Mouse (Mus musculus) cerebellum, adult 11 months (tissue): ENCODE results near the gene Idnk.

ENCODE experiments used
- DNase-seq: peaks from one replicate; pipeline ENCODE4 v3.0.0; 2022

Gene Idnk

DNA sequence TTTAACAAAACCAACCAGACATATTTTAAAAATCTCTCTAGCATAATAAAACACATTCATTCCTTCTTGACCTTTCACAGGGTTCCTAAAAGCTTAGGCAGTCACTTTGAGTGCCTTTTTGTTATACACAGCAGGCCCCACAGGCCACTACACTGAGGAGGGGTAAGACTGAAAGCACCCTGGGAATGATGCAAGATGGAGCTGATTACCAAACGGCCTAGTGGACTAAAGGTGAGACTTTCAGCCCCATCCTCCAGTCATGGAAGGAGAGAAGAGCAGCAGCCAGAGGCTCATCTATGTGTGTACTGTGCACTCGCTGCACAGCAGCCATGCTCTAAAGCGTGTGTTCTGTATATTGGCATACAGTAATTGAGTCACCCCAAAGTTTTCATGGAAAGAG, 37.5 kb downstream of the Idnk start:
- DNase-seq, result no peak

DNA sequence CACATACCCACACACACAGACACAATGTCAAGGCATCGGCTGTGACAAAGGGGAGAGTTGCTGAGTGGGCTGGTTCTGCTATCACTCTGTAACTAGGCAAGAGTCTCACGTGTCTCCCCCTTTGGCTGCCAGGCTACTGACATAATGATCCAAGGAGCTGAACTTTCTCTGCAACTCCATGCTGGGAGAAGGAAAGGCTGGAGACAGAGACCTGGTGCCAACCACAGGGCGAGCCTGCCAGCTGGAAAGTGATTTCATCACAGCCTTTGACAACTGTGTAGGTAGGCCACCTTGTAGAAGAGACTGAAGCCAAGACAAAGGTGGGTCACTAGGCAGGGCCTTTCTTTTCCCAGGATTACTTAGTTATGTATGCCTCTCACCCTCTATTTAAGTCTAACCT, 39.8 kb downstream of the Idnk start:
- no peak for DNase-seq

DNA sequence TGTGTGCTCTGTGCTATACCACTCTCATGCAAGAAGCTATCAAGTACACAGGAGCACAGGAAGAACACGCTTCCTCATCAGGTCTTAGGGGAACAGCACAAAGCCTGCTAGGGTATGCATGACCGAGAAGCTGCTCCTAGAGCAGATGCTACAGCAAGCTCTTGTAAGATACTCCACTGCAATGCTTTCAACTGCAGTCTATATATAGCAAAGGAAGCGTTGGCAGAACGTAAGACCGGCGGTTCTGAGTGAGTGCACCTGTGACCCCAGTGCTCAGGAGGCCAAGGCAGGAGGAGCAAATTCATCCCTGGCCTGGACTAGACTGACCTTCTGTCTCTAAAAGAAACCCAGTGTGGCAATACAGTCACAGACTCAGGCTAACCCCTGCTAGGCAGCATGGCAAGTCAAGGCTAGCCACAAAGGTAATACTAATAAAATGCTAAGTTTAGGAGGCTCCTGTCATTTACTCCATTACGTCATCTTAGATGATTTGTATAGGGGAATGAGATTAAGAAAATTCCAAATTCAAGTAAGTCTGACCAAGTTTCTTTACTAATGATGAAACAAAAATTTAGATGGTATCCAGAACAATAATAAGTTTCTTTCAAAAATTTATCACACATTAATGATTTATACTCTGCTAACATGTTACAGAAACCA, 40.7 kb downstream of the Idnk start:
- no peak for DNase-seq

DNA sequence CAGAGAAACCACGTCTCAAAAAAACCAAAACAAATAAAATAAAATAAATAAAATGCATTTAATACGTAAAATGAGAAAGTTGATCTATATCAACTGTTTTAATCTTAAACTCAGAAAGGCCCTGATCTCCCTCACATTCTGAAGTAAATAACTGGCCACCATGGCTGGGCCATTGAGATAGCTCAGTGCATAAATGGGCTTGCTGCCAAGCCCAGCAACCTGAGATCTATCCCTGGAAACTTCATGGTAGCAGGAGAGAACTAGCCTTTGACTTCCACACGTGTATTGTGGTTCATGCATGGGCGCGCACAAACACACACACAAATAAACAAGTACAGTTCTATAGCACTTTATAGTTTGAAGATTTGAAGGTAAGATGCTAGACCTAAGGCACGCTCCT, 43.9 kb downstream of the Idnk start:
- DNase-seq, result no peak

DNA sequence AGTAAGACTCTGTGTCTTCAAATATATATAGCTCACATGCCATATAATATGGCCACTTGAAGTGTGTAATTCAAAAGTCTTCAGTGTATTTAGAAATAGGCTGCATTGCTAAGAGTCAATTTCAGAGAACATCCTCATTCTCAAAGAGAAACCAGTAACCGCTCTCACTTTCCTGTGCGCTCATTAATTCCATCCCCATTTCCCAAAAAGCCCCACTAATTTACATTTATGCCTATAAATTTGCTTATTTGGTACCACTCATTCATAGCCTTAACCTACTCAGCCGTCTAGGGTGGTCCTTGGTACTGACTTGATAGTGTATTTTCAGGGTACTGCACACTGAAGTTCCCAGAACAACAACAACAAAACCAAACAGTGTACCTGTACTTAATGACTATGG, 44.5 kb downstream of the Idnk start:
- no peak for DNase-seq

DNA sequence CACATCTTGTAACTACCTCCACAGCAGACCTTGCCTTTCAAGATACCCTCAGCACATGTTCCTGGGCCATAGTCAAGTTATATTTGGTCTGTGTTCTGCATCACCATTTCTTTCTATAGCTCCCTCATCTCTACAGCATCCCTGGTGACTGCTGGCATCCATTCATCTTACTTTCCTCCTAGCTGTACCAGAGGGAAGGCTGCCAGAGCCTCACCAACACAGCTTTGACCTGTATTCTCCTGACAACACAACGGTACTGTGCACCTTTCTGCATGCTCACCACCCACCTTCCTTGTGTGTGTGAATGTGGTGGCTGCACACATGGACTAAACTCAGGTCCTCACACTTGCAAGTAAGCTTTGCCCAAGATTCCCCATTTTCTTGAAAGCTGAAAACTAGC, 45.5 kb downstream of the Idnk start:
- peak; percentile 32 for DNase-seq

DNA sequence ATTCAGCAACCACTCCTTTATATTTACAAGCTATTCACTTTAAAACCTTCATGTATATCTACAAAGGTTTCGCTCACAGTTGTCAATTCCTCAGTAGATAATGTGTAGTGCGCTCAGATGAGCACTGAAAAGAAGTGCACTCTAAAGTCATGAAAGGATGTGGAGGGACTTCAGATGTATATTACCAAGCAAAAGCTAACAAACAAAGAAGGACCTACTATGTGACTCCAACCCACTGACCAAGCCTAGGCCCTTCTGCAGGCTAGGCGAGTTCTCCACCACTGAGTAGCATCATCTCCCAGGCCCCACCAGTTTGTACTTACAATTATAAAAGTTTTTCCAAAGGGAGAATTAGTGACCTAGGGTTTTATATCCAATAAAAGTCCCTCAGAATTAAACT, 46.8 kb downstream of the Idnk start:
- no peak for DNase-seq

DNA sequence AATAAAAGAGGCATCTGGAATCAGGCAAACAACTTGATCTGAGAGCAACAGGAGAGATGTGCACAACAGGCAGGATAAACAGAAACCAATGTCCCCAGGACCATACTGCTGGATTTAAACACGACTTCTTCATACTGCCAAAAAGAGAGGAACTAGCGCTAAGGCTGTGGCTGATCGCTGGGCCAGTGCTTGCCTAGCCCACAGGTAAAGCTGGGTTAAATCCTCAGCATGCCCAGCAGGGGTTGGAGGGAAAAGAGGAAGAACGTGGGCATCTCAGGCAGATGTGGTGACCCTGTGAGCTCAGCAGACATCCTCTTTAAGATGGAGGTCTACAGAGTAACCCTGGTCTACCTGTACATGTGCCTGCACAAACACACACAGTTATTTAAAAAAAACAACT, 47.5 kb downstream of the Idnk start:
- no peak for DNase-seq

DNA sequence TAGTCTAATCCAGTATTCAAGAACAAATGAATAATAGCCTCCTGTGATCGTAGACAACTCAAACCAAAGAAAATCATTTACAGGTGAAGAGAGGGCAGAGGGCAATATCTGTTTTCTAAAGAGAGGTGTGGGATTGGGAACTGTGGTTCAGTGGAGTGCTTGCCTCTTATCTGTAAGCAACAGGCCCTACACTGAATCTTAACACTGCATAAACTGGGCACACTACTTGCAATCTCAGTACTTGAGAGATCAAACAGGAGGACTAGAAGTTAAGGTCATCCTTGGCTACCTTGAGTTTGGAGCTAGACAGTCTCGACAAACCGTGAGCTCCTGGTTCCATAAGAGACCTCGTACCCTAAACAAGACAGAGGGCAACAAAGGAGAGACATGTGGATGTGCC, 48.6 kb downstream of the Idnk start:
- no peak for DNase-seq

DNA sequence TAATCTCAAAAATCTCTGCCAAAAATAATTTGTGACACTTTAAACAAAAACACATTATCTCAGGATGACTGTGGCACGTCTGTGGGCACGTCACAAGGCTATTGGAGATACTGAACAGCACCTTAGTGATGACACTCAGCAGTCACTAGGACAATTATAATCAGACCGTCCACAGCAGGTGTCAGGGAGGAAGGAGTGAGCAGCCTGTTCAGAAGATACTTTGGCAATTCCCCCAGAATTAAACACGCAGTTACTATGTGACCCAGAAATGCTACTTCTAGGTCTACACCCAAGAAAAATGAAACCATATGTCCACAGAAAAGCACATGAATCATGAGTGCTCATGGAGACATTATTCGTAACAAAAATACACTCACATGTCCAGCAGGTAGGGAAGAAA, 53.0 kb downstream of the Idnk start:
- DNase-seq, result peak; percentile 51

DNA sequence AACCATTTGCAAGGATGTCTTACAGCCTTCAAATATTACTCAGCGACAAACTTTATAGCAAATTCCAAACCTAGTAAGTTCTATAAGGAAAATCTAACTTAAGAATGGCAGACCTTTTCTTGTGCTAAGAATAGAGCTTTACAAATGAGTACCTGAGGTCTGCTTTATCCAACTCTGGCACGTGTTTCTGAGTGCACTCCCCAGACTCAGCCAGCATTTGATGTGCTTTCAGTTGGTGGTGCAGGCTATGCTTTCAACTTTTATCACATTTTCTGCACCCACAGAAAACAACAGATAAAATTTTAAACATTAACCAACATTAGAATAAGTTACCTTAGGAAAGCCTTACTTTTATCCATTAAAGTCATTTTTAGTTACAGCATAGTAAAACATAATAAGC, 55.1 kb downstream of the Idnk start:
- no peak for DNase-seq

DNA sequence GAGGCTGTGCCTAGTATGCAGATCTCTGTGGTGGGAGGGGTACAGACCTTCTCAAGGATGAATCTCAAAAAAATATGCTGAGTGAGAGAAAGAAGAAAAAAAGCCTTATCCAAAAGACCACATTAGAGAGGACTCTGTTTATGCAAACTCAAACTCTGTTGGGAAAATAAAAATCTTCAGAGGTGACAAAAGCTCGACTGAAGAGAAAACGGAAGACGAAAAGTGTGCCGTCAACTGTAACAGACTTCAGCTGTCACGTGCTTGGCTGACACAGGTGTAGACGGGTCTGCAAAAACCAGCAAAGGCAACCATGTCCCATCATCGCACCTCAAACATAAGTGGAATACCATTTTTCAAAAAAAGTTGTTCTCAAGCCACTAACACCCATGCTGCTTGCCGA, 56.4 kb downstream of the Idnk start:
- no peak for DNase-seq
